Mouse (Mus musculus): ENCODE measurements at regions not wholly inside any gene's neighbourhood (a gene's known extent, or its start where the extent isn't known, plus 50 kb on each side); places are given as distances from the start of the nearest gene placed in this dataset.
A peak's percentile ranks its signal among the peaks of the same experiment; 100 is the strongest.

GRCm38 (mm10) chr5:133743606-133744005, 355.9 kb upstream of the Castor2 start:
- Histone ChIP-seq H3K27me3 (no peaks in the 10 kb centered on the region), H3K36me3 (no peaks in the 10 kb centered on the region), H3K27ac (no peak overlapping the region), H3K4me1 (replicated peaks) (peaks cover 14% of the 10 kb centered on the region), H3K9ac (replicated peaks) (no peak overlapping the region), H3K9me3 (no peaks in the 10 kb centered on the region; the same call in 1 of the 2 replicates), H3K4me2 (replicated peaks) (no peak overlapping the region), H3K4me3 (replicated peaks) (no peak overlapping the region)
- 88% methylated on average over 2 of the region's 2 CpGs for WGBS
- ATAC-seq = no peak

- no peak overlapping the region for H3K4me3 ChIP-seq (replicated peaks)
- no peaks in the 10 kb centered on the region for H3K27me3 ChIP-seq
- H3K4me1 ChIP-seq (replicated peaks) = no peaks in the 10 kb centered on the region
- H3K27ac ChIP-seq = no peak overlapping the region
- no peak for ATAC-seq
- 85% methylated on average over 4 of the region's 4 CpGs for WGBS
- no peak overlapping the region for H3K4me2 ChIP-seq (replicated peaks)
- no peak overlapping the region for H3K9ac ChIP-seq (replicated peaks)
- no peaks in the 10 kb centered on the region for H3K36me3 ChIP-seq
- no peaks in the 10 kb centered on the region; the same call in 1 of the 2 replicates for H3K9me3 ChIP-seq
Observed at GRCm38 (mm10) chr5:133731871-133732270, 367.6 kb upstream of the Castor2 start.

GRCm38 (mm10) chr5:133718187-133719078, 381.1 kb upstream of the Castor2 start:
- H3K27ac ChIP-seq = no peak overlapping the region
- H3K9me3 ChIP-seq = no peaks in the 10 kb centered on the region
- no peaks in the 10 kb centered on the region for H3K36me3 ChIP-seq
- H3K4me2 ChIP-seq (replicated peaks) = 0 out of 2 replicates have a peak overlapping the region, but pooled peaks have one; percentile 19
- 32% methylated on average over 10 of the region's 10 CpGs for WGBS
- ATAC-seq = peak; percentile 83
- H3K4me3 ChIP-seq (replicated peaks) = no peak overlapping the region
- H3K9ac ChIP-seq (replicated peaks) = no peak overlapping the region
- H3K27me3 ChIP-seq = no peaks in the 10 kb centered on the region
- peaks cover 11% of the 10 kb centered on the region for H3K4me1 ChIP-seq (replicated peaks)

- H3K27ac ChIP-seq = no peak overlapping the region
- H3K27me3 ChIP-seq = no peaks in the 10 kb centered on the region
- no peak overlapping the region for H3K9ac ChIP-seq (replicated peaks)
- H3K4me1 ChIP-seq (replicated peaks) = peaks cover 11% of the 10 kb centered on the region
- no peak overlapping the region for H3K4me2 ChIP-seq (replicated peaks)
- no peak for ATAC-seq
- no peak overlapping the region for H3K4me3 ChIP-seq (replicated peaks)
- no peaks in the 10 kb centered on the region for H3K9me3 ChIP-seq
- 91% methylated on average over 1 of the region's 1 CpGs for WGBS
- H3K36me3 ChIP-seq = no peaks in the 10 kb centered on the region
Observed at GRCm38 (mm10) chr5:133715830-133716229, 383.7 kb upstream of the Castor2 start.

- ATAC-seq = no peak
- WGBS = 27% methylated on average over 3 of the region's 3 CpGs
- Histone ChIP-seq H3K4me3 (replicated peaks) (no peak overlapping the region), H3K27ac (no peak overlapping the region), H3K9ac (replicated peaks) (no peak overlapping the region), H3K27me3 (0 out of 2 replicates have a peak, but pooled peaks cover 5% of the 10 kb centered on the region), H3K36me3 (no peaks in the 10 kb centered on the region), H3K4me2 (replicated peaks) (no peak overlapping the region), H3K4me1 (replicated peaks) (0 out of 2 replicates have a peak, but pooled peaks cover 3% of the 10 kb centered on the region), H3K9me3 (no peaks in the 10 kb centered on the region)
Observed at GRCm38 (mm10) chr5:133712652-133713051, 386.9 kb upstream of the Castor2 start.

GRCm38 (mm10) chr5:133708881-133709280, 390.6 kb upstream of the Castor2 start:
- WGBS = 31% methylated on average over 8 of the region's 8 CpGs
- Histone ChIP-seq H3K4me1 (replicated peaks) (0 out of 2 replicates have a peak, but pooled peaks cover 3% of the 10 kb centered on the region), H3K36me3 (no peaks in the 10 kb centered on the region), H3K27me3 (0 out of 2 replicates have a peak, but pooled peaks cover 5% of the 10 kb centered on the region), H3K27ac (no peak overlapping the region), H3K4me2 (replicated peaks) (no peak overlapping the region), H3K4me3 (replicated peaks) (no peak overlapping the region), H3K9ac (replicated peaks) (no peak overlapping the region), H3K9me3 (no peaks in the 10 kb centered on the region)
- no peak for ATAC-seq

- no peaks in the 10 kb centered on the region for H3K36me3 ChIP-seq
- no peak for ATAC-seq
- no peaks in the 10 kb centered on the region for H3K9me3 ChIP-seq
- WGBS = 82% methylated on average over 2 of the region's 2 CpGs
- no peak overlapping the region for H3K9ac ChIP-seq (replicated peaks)
- no peak overlapping the region for H3K4me3 ChIP-seq (replicated peaks)
- H3K27ac ChIP-seq = no peak overlapping the region
- 0 out of 2 replicates have a peak, but pooled peaks cover 2% of the 10 kb centered on the region for H3K27me3 ChIP-seq
- no peak overlapping the region for H3K4me2 ChIP-seq (replicated peaks)
- H3K4me1 ChIP-seq (replicated peaks) = 0 out of 2 replicates have a peak, but pooled peaks cover 2% of the 10 kb centered on the region
Observed at GRCm38 (mm10) chr5:133686206-133686605, 413.3 kb upstream of the Castor2 start.

- WGBS = 81% methylated on average over 10 of the region's 10 CpGs
- Histone ChIP-seq H3K36me3 (no peaks in the 10 kb centered on the region), H3K4me3 (replicated peaks) (no peak overlapping the region), H3K9ac (replicated peaks) (no peak overlapping the region), H3K4me2 (replicated peaks) (no peak overlapping the region), H3K27ac (no peak overlapping the region), H3K9me3 (no peaks in the 10 kb centered on the region), H3K27me3 (0 out of 2 replicates have a peak, but pooled peaks cover 2% of the 10 kb centered on the region), H3K4me1 (replicated peaks) (0 out of 2 replicates have a peak, but pooled peaks cover 4% of the 10 kb centered on the region)
- ATAC-seq = no peak
Observed at GRCm38 (mm10) chr5:133683021-133683420, 416.5 kb upstream of the Castor2 start.

GRCm38 (mm10) chr5:133676791-133677450, 422.6 kb upstream of the Castor2 start:
- Histone ChIP-seq H3K27me3 (no peaks in the 10 kb centered on the region), H3K4me3 (replicated peaks) (no peak overlapping the region), H3K9ac (replicated peaks) (no peak overlapping the region), H3K9me3 (no peaks in the 10 kb centered on the region), H3K36me3 (no peaks in the 10 kb centered on the region), H3K4me2 (replicated peaks) (no peak overlapping the region), H3K27ac (peak overlapping the region; percentile 67), H3K4me1 (replicated peaks) (peaks cover 20% of the 10 kb centered on the region; the same call in 1 of the 2 replicates)
- peak; percentile 40; the same call in 1 of the 2 replicates for ATAC-seq
- 66% methylated on average over 15 of the region's 15 CpGs for WGBS

GRCm38 (mm10) chr5:133675636-133676035, 423.9 kb upstream of the Castor2 start:
- H3K9me3 ChIP-seq = no peaks in the 10 kb centered on the region
- ATAC-seq = no peak
- peaks cover 16% of the 10 kb centered on the region; the same call in 1 of the 2 replicates for H3K4me1 ChIP-seq (replicated peaks)
- no peaks in the 10 kb centered on the region for H3K27me3 ChIP-seq
- H3K36me3 ChIP-seq = no peaks in the 10 kb centered on the region
- 55% methylated on average over 3 of the region's 3 CpGs for WGBS
- H3K4me2 ChIP-seq (replicated peaks) = no peak overlapping the region
- H3K27ac ChIP-seq = no peak overlapping the region
- H3K9ac ChIP-seq (replicated peaks) = no peak overlapping the region
- H3K4me3 ChIP-seq (replicated peaks) = no peak overlapping the region

- Histone ChIP-seq H3K27ac (no peak overlapping the region), H3K27me3 (no peaks in the 10 kb centered on the region), H3K4me3 (replicated peaks) (no peak overlapping the region), H3K9ac (replicated peaks) (no peak overlapping the region), H3K9me3 (no peaks in the 10 kb centered on the region), H3K36me3 (no peaks in the 10 kb centered on the region), H3K4me2 (replicated peaks) (no peak overlapping the region), H3K4me1 (replicated peaks) (no peaks in the 10 kb centered on the region)
- WGBS = 43% methylated on average over 6 of the region's 6 CpGs
- ATAC-seq = no peak
Observed at GRCm38 (mm10) chr5:133666473-133666872, 433.0 kb upstream of the Castor2 start.
